Mouse (Mus musculus) central nervous system, embryonic 14 days (tissue): Measurements from ENCODE around the gene Olfr896-ps1. TPM values are rescaled to one million over a fixed set of nuclear protein-coding genes. Genes with fewer than 3 reads are reported as not detected.

ENCODE experiments used
- polyA plus RNA-seq: library from polyadenylated mRNA; depleted of rRNA; stranded (reverse); fragments of >200 nt; gene quantifications from 2 replicates; pipeline ENCODE4 v1.2.3, GENCODE M21; 2012; rRNA removed

Gene Olfr896-ps1
- not detected in 2 replicates for polyA plus RNA-seq

GRCm38 (mm10) chr9:38290807-38291206 lies at the start of gene Olfr896-ps1:
Olfr896-ps1 (plus strand) TSS chr9:38291107.

DNA sequence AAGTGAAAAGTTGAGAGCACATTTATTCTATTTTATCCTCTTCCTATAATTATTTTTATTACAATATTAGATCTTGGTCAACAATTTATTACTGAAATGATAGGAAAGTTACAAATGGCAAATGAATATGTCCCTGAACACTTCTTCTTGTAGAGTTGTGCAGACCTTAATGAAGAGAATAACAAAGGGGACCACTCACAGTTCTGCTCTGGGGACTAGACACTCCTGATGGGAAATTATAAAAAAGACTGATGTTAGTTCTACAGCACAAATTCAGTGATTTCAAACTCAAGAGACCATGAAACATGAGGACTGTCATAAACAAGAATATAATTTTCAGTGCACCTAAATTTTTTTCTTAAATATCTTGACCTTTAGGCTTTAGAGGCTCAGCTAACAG lies 38.4 kb upstream of the Olfr896-ps1 start, which contains the start of gene Olfr143:
Gene Olfr143 (plus strand): TSS at position 301 of the 400 bp plus-strand sequence.

GRCm38 (mm10) chr9:38267551-38267950 lies 23.4 kb upstream of the Olfr896-ps1 start, which contains the start of gene Olfr895:
Olfr895 (plus strand) TSS chr9:38267851.

GRCm38 (mm10) chr9:38328760-38329159 lies 37.9 kb downstream of the Olfr896-ps1 start, which contains the start of gene Olfr25:
Olfr25 (plus strand) TSS chr9:38329060.

Other genes starting within 250 kb of the Olfr896-ps1 start
- gene Olfr884, start 244.6 kb upstream of the Olfr896-ps1 start, polyA plus RNA-seq = not detected in 2 replicates
- gene Olfr885, start 229.8 kb upstream of the Olfr896-ps1 start, polyA plus RNA-seq = not detected in 2 replicates
- not detected in 2 replicates for gene Olfr887, start 207.0 kb upstream of the Olfr896-ps1 start, polyA plus RNA-seq
- gene Olfr888, start 183.0 kb upstream of the Olfr896-ps1 start, polyA plus RNA-seq = not detected in 2 replicates
- gene Olfr889, start 175.9 kb upstream of the Olfr896-ps1 start, polyA plus RNA-seq = not detected in 2 replicates
- not detected in 2 replicates for gene Olfr890, start 148.6 kb upstream of the Olfr896-ps1 start, polyA plus RNA-seq
- not detected in 2 replicates for gene Olfr891, start 110.3 kb upstream of the Olfr896-ps1 start, polyA plus RNA-seq
- not detected in 2 replicates for gene Olfr893, start 82.7 kb upstream of the Olfr896-ps1 start, polyA plus RNA-seq
- gene Olfr894, start 73.1 kb upstream of the Olfr896-ps1 start, polyA plus RNA-seq = not detected in 2 replicates
- gene Olfr143, start 38.3 kb upstream of the Olfr896-ps1 start, polyA plus RNA-seq = not detected in 2 replicates
- gene Olfr895, start 23.3 kb upstream of the Olfr896-ps1 start, polyA plus RNA-seq = not detected in 2 replicates
- gene Olfr25, start 38.0 kb downstream of the Olfr896-ps1 start, polyA plus RNA-seq = not detected in 2 replicates
- not detected in 2 replicates for gene Olfr898, start 57.3 kb downstream of the Olfr896-ps1 start, polyA plus RNA-seq
- not detected in 2 replicates for gene Olfr250, start 75.8 kb downstream of the Olfr896-ps1 start, polyA plus RNA-seq
- gene Olfr251, start 86.0 kb downstream of the Olfr896-ps1 start, polyA plus RNA-seq = not detected in 2 replicates
- not detected in 2 replicates for gene Olfr147, start 110.6 kb downstream of the Olfr896-ps1 start, polyA plus RNA-seq
- not detected in 2 replicates for gene Olfr901, start 138.3 kb downstream of the Olfr896-ps1 start, polyA plus RNA-seq
- not detected in 2 replicates for gene Olfr902, start 156.5 kb downstream of the Olfr896-ps1 start, polyA plus RNA-seq
- gene Olfr904, start 172.0 kb downstream of the Olfr896-ps1 start, polyA plus RNA-seq = not detected in 2 replicates
- gene Olfr905, start 180.0 kb downstream of the Olfr896-ps1 start, polyA plus RNA-seq = not detected in 2 replicates
- not detected in 2 replicates for gene Olfr906, start 196.0 kb downstream of the Olfr896-ps1 start, polyA plus RNA-seq
- gene Olfr907, start 204.7 kb downstream of the Olfr896-ps1 start, polyA plus RNA-seq = not detected in 2 replicates
- not detected in 2 replicates for gene Olfr911-ps1, start 230.5 kb downstream of the Olfr896-ps1 start, polyA plus RNA-seq
- gene Olfr910, start 246.7 kb downstream of the Olfr896-ps1 start, polyA plus RNA-seq = not detected in 2 replicates